Mouse (Mus musculus): ENCODE data around the gene Dvl3. TPM values are rescaled to one million over a fixed set of nuclear protein-coding genes. Genes with fewer than 3 reads are reported as not detected.

Dvl3 gene
- 29.3 and 33.6 TPM in 2 replicates for polyA plus RNA-seq (2012; ENCODE audit: low replicate concordance)

DNA sequence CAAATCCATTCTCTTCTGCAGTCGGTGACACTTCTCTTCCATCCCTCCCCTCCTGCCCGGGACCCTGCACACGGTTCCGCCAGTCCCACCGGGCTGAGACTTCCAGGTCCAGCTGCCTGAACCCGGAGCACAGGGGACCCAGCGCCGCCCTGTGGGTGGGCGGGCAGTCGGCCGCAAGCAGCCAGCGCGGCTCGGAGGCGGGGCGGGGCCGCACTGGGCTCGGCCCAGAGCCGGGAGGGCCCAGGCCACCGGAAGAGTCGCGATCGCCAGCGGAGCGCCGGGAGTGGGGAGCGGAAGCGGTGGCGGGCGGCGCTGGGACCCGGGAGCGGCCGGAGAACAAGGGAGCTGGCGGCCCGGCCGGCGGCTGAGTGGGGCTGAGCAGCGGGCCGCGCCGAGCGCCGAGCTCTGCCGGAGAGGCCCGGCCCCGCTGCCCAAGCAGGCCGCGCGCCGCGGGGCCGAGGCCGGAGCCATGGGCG is at the start of gene Dvl3:
Gene Dvl3 (plus strand): TSS at position 257 of the 476 bp plus-strand sequence.

DNA sequence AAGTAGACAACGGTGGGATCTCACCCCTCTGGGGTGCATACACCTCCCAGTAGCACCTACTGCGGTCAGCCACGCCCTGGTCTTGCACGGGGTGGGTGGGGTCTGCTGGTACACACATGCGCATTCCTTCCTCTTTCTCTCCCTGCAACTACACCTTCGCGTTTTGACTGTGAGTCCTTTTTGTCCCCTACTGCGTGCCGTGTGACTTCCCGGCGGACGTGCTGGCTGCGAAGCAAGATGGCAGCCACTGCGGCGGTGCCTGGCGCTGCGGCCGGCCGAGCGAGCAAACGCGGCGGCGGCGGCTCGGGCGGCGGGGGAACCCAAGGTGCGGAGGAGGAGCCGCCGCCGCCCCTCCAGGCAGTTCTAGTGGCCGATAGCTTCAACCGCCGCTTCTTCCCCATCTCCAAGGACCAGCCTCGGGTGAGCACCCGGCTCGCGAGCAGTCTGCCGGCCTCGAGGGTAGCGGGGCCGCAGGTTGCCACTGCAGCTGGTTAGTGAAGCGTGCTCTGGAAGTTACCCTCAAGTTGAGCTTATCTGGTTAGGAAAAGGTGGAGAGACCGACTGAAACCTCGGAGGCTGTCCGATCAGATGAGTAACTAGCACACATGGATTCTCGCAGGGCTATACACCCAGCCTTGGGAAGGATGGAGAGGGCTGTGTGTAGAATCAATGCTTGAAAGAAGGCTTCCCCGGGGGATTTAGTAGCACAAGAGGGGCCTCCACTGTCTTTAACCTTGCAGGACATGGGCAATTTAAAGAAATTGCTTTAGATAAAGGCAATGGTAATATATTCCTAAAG is 17.9 kb upstream of the Dvl3 start, which contains the start of gene Eif2b5:
Gene Eif2b5 (plus strand): TSS at position 141 of the 799 bp plus-strand sequence.

DNA sequence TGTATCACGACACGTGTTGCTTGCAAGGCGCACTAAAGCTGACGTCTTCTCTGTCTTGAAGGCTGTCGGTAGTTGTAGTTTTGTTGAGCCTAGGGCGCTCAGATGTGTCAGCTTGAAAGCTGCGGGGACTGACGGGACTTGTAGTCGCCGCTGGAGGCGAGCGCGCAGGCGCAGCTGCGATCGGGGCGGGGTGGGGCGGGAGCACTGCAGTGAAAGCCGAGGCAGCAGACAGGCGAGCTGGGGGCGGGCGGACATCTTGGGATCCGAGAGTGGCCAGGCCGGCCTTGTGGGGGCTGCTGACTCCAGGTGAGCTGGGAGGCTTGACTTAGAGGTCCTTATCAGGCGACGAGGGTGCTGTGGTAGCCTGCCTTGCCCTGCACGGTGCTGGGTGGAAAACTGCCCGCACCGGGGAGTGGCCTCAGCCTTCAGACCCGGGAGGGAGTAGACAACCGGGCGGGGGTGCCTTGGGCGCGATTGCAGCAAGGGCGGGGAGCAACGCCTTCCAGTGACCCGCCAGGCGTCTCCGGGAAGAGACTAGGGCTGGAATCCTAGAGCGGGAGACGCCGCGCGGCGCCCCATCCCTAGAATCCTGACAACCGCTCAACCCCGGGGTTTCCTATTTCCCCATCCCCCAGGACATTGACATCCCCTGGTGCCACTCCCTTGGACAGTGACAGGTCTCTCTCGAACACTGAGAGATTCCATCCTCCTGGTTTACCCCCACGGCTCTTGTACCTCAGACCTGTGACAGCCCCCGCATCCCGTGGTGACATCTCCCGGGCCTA is 18.7 kb downstream of the Dvl3 start, which contains the start of gene Ap2m1:
Gene Ap2m1 (plus strand): TSS at position 183 of the 785 bp plus-strand sequence.

GRCm38 (mm10) chr16:20548096-20548948 is 31.5 kb downstream of the Dvl3 start, which contains the start of gene Abcf3:
Gene Abcf3, plus strand, starts transcription at chr16:20548577.

Other genes with a start within 250 kb of the Dvl3 start
- 77.6 and 105 TPM in 2 replicates for gene Parl, start 214.6 kb upstream of the Dvl3 start, polyA plus RNA-seq (2012; ENCODE audit: low replicate concordance)
- 0.23 TPM in 1 of 2 replicates, not detected in the other for gene Cyp2ab1, start 191.6 kb upstream of the Dvl3 start, polyA plus RNA-seq (2012; ENCODE audit: low replicate concordance)
- 7.2 and 7.3 TPM in 2 replicates for gene Abcc5, start 90.6 kb upstream of the Dvl3 start, polyA plus RNA-seq (2012; ENCODE audit: low replicate concordance)
- gene Eif2b5, start 18.2 kb upstream of the Dvl3 start, polyA plus RNA-seq (2012; ENCODE audit: low replicate concordance) = 23.3 and 34.1 TPM in 2 replicates
- 48.8 and 95.7 TPM in 2 replicates for gene Ap2m1, start 18.5 kb downstream of the Dvl3 start, polyA plus RNA-seq (2012; ENCODE audit: low replicate concordance)
- 11.8 and 47.6 TPM in 2 replicates for gene Abcf3, start 31.6 kb downstream of the Dvl3 start, polyA plus RNA-seq (2012; ENCODE audit: low replicate concordance)
- gene Vwa5b2, start 72.5 kb downstream of the Dvl3 start, polyA plus RNA-seq (2012; ENCODE audit: low replicate concordance) = 0.07 and 0.19 TPM in 2 replicates
- gene Eef1akmt4, start 94.6 kb downstream of the Dvl3 start, polyA plus RNA-seq (2012; ENCODE audit: low replicate concordance) = 0.84 and 18.9 TPM in 2 replicates
- gene Gm49333, start 94.6 kb downstream of the Dvl3 start, polyA plus RNA-seq (2012; ENCODE audit: low replicate concordance) = not detected in 2 replicates
- 22.1 and 25.7 TPM in 2 replicates for gene Alg3, start 94.8 kb downstream of the Dvl3 start, polyA plus RNA-seq (2012; ENCODE audit: low replicate concordance)
- 0.82 and 1.0 TPM in 2 replicates for gene Camk2n2, start 104.3 kb downstream of the Dvl3 start, polyA plus RNA-seq (2012; ENCODE audit: low replicate concordance)
- not detected in 2 replicates for gene Ece2, start 112.8 kb downstream of the Dvl3 start, polyA plus RNA-seq (2012; ENCODE audit: low replicate concordance)
- gene Psmd2, start 134.7 kb downstream of the Dvl3 start, polyA plus RNA-seq (2012; ENCODE audit: low replicate concordance) = 132 and 218 TPM in 2 replicates
- gene Eif4g1, start 151.3 kb downstream of the Dvl3 start, polyA plus RNA-seq (2012; ENCODE audit: low replicate concordance) = 2,113 and 2,308 TPM in 2 replicates
- gene Fam131a, start 176.3 kb downstream of the Dvl3 start, polyA plus RNA-seq (2012; ENCODE audit: low replicate concordance) = 1.2 and 2.3 TPM in 2 replicates
- 2.8 and 6.5 TPM in 2 replicates for gene Polr2h, start 200.7 kb downstream of the Dvl3 start, polyA plus RNA-seq (2012; ENCODE audit: low replicate concordance)
- gene Clcn2, start 200.8 kb downstream of the Dvl3 start, polyA plus RNA-seq (2012; ENCODE audit: low replicate concordance) = 30.8 and 40.4 TPM in 2 replicates
- gene Chrd, start 216.1 kb downstream of the Dvl3 start, polyA plus RNA-seq (2012; ENCODE audit: low replicate concordance) = 0.18 TPM in 1 of 2 replicates, not detected in the other
- gene Thpo, start 217.5 kb downstream of the Dvl3 start, polyA plus RNA-seq (2012; ENCODE audit: low replicate concordance) = not detected in 2 replicates

Measured in leukemia stem cell, adult 10-12 weeks (primary cell).